Mouse (Mus musculus) kidney, postnatal 14 days (tissue): ENCODE data around the gene Gdf2.

Experiments used
- DNase-seq: peaks from one replicate; pipeline ENCODE4 v3.0.0; 2022; ENCODE audit warnings: mixed read lengths

The Gdf2 gene

GRCm38 (mm10) chr14:33940739-33941138, at the start of gene Gdf2:
Gene Gdf2, plus strand, starts transcription at chr14:33941039.
- DNase-seq = no peak

- DNase-seq = no peak
These were observed 49.3 kb upstream of the Gdf2 start for GRCm38 (mm10) chr14:33891507-33891906.

GRCm38 (mm10) chr14:33895777-33896176, 45.1 kb upstream of the Gdf2 start:
- DNase-seq = no peak

GRCm38 (mm10) chr14:33896628-33897300, 44.1 kb upstream of the Gdf2 start:
- no peak for DNase-seq

- DNase-seq = no peak
These were observed 38.1 kb upstream of the Gdf2 start for GRCm38 (mm10) chr14:33902783-33903182.

GRCm38 (mm10) chr14:33903199-33903598, 37.6 kb upstream of the Gdf2 start:
- DNase-seq = no peak

- no peak for DNase-seq
These were observed 36.0 kb upstream of the Gdf2 start for GRCm38 (mm10) chr14:33904851-33905250.

GRCm38 (mm10) chr14:33913727-33914126, 27.1 kb upstream of the Gdf2 start:
- DNase-seq = peak; percentile 76

- no peak for DNase-seq
These were observed 26.6 kb upstream of the Gdf2 start for GRCm38 (mm10) chr14:33914206-33914605.

- no peak for DNase-seq
These were observed 19.9 kb upstream of the Gdf2 start for GRCm38 (mm10) chr14:33920727-33921559.

GRCm38 (mm10) chr14:33922771-33923167, 18.1 kb upstream of the Gdf2 start:
- DNase-seq = no peak

GRCm38 (mm10) chr14:33923168-33924070, 17.4 kb upstream of the Gdf2 start, which contains the start of gene Gdf10:
Gene Gdf10, plus strand, starts transcription at chr14:33923587.
- peak; percentile 42 for DNase-seq

- DNase-seq = no peak
These were observed 9.0 kb upstream of the Gdf2 start for GRCm38 (mm10) chr14:33931853-33932252.

- peak; percentile 77 for DNase-seq
These were observed 7.7 kb upstream of the Gdf2 start for GRCm38 (mm10) chr14:33932935-33933703.

- DNase-seq = peak; percentile 63
These were observed 7.0 kb upstream of the Gdf2 start for GRCm38 (mm10) chr14:33933778-33934317.

GRCm38 (mm10) chr14:33939117-33939516, 1.7 kb upstream of the Gdf2 start:
- DNase-seq = peak; percentile 55

- DNase-seq = no peak
These were observed 1.4 kb downstream of the Gdf2 start for GRCm38 (mm10) chr14:33942222-33942621.

GRCm38 (mm10) chr14:33946125-33946524, 5.3 kb downstream of the Gdf2 start:
- no peak for DNase-seq

- DNase-seq = no peak
These were observed 11.6 kb downstream of the Gdf2 start for GRCm38 (mm10) chr14:33952233-33952981.

- no peak for DNase-seq
These were observed 12.9 kb downstream of the Gdf2 start, which contains the start of gene Rbp3 for GRCm38 (mm10) chr14:33953761-33954160. Gene Rbp3, plus strand, starts transcription at chr14:33954003.

- no peak for DNase-seq
These were observed 15.2 kb downstream of the Gdf2 start for GRCm38 (mm10) chr14:33956055-33956454.
